Mouse (Mus musculus) bone marrow macrophage, adult 2 months (primary cell): ENCODE measurements at regions not wholly inside any gene's neighbourhood (a gene's known extent, or its start where the extent isn't known, plus 50 kb on each side); places are given as distances from the start of the nearest gene placed in this dataset.

Experiments used
- H3K27ac ChIP-seq: 2 replicates; pipeline ENCODE4 v1.5.1; 2012; ENCODE audit warnings: low read depth, low read length; ENCODE audit not compliant: insufficient read depth
- H3K4me1 ChIP-seq: 2 replicates; pipeline ENCODE4 v1.6.1; 2012; ENCODE audit warnings: low read length; ENCODE audit not compliant: control insufficient read depth, insufficient read depth
- H3K4me3 ChIP-seq: 2 replicates; pipeline ENCODE4 v1.5.1; 2012; ENCODE audit warnings: mild to moderate bottlenecking, low read length, moderate library complexity; ENCODE audit not compliant: insufficient read depth
- CTCF ChIP-seq: IDR thresholded peaks from 2 replicates; pipeline ENCODE4 v1.5.1; 2012; ENCODE audit warnings: low read depth, mild to moderate bottlenecking, low read length, moderate library complexity
- POLR2A ChIP-seq: IDR thresholded peaks from 2 replicates; pipeline ENCODE4 v1.6.1; 2012; ENCODE audit warnings: mild to moderate bottlenecking, low read depth, low read length, borderline replicate concordance

DNA sequence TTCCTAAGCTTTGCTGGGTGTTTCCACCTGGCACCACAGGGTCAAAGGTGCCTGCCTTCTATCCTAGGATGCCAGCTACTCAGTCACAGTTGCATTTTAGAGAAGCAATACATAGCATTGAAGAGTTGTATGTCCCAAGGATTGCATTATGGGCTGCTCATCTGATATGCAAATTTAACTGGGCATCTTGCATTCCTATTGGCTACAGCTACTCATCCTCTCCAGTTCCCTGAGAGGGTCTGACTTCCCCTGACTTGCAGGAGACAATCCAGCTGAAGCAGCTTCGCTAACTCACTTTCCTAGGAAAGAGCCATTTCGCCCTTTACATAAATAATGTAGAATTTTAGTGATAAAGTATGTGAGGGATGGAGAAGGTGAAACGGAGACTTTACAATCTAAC, 177.5 kb downstream of the Gm11011 start:
- H3K27ac ChIP-seq, result no peak overlapping the region
- H3K4me3 ChIP-seq, result no peak overlapping the region
- no peaks in the 10 kb centered on the region for H3K4me1 ChIP-seq
- no peak for TF ChIP-seq POLR2A
- no peak for TF ChIP-seq CTCF

DNA sequence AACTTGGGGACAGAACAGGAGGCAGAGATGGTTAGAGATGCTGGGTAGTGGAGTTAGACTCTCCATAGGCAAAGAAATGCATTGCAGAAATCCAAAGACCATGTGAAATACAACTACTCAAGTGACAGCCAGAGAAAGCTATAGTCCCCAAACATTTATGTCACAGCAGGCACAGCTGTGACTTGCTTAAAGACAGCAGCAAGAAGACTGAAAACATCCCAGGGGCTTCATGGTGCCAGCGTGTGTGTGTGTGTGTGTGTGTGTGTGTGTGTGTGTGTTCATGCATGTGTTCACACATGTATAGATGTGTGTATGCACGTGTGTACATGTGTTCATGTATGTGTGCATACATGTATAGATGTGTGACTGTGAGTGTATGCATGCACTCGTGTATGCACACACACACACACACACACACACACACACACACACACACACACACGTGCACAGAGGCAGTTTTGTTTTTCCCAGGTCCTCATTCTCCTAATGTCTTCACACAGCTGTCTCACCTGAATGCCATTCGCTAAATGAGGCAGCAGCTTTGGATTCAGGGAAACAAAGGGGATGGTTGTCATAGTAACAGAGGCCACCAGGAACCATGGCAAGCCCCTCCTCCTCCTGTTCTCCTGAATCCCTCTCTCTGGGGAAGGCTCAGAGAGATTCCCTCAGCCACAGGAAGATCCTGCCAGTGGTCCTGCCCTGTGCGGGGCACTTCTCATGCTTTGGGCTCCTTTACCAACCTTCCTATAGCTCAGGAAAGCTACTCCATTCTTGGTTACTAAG, 182.4 kb downstream of the Gm11011 start:
- Histone ChIP-seq H3K4me1 (no peaks in the 10 kb centered on the region), H3K27ac (no peak overlapping the region), H3K4me3 (no peak overlapping the region)
- TF ChIP-seq CTCF (no peak), POLR2A (no peak)

DNA sequence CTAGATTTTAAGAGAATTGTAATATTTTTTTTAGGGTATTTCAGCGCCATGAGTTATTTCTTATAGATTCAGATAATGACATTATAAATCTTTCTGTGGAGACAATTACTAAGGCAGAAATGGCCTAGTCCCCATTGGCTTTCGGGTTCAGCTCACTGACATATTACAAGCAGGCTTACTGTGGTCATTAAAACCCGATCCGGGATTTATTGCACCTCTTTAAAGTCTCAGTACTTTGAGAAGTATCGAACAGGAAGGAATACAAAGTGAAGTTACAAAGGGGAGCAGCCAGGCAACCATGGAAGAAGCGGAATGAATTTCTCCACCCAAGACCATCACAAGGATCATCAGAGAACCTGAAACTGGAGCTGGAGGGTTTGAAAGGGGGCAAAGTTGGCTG, 189.8 kb downstream of the Gm11011 start:
- no peak overlapping the region for H3K27ac ChIP-seq
- TF ChIP-seq POLR2A (no peak), CTCF (no peak)
- no peak overlapping the region for H3K4me3 ChIP-seq

GRCm38 (mm10) chr2:169397013-169397412, 190.5 kb downstream of the Gm11011 start:
- Histone ChIP-seq H3K4me1 (no peaks in the 10 kb centered on the region), H3K4me3 (no peak overlapping the region), H3K27ac (no peak overlapping the region)
- TF ChIP-seq POLR2A (no peak), CTCF (no peak)

More for the DNA sequence above, 189.8 kb downstream of the Gm11011 start:
- H3K4me1 ChIP-seq, result no peaks in the 10 kb centered on the region

GRCm38 (mm10) chr2:169396294-169396693, 191.3 kb downstream of the Gm11011 start:
- no peak overlapping the region for H3K27ac ChIP-seq
- H3K4me3 ChIP-seq, result no peak overlapping the region
- TF ChIP-seq POLR2A, result no peak
- TF ChIP-seq CTCF, result no peak
- no peaks in the 10 kb centered on the region for H3K4me1 ChIP-seq

DNA sequence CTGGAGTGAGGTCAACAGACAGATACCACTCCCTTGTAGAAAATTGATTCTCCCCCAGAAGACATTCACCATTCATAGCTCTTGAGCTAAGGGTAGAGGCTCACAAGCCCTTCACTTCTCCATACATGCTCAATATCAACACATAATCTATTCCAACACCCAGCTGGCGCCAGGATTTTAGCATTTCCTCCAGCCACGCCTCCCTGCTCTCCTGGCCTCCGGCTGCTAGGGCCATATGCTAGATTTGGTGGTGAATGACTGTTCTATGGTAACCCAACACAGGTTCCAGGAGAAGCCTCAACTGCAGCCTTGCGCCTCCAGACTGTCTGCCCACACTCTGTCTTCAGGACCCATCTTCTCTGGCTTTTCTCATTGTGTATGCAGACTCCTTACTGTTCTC, 197.9 kb downstream of the Gm11011 start:
- Histone ChIP-seq H3K4me3 (no peak overlapping the region), H3K27ac (no peak overlapping the region), H3K4me1 (no peaks in the 10 kb centered on the region)
- TF ChIP-seq CTCF (no peak), POLR2A (no peak)

DNA sequence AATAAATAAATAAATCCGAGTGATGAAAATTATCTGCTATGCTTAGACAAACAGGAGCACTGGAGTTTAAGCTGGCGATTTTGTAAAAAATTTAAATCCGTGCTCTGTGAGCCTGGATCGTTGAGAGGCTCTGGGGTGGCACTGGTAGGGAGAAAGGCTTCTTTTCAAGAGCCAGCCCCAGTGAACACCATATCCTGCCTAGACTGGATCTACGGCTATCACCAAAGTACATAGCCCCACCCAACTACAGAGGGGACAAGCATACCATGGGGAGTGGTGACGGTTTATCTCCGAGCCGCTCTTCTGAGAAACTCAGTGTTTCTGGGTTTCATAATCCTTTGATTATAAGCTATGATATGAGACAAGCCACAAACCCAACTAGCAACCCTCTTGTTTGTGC, 199.0 kb downstream of the Gm11011 start:
- H3K4me1 ChIP-seq, result no peaks in the 10 kb centered on the region
- TF ChIP-seq POLR2A (no peak), CTCF (no peak)
- H3K27ac ChIP-seq, result no peak overlapping the region
- H3K4me3 ChIP-seq, result no peak overlapping the region

DNA sequence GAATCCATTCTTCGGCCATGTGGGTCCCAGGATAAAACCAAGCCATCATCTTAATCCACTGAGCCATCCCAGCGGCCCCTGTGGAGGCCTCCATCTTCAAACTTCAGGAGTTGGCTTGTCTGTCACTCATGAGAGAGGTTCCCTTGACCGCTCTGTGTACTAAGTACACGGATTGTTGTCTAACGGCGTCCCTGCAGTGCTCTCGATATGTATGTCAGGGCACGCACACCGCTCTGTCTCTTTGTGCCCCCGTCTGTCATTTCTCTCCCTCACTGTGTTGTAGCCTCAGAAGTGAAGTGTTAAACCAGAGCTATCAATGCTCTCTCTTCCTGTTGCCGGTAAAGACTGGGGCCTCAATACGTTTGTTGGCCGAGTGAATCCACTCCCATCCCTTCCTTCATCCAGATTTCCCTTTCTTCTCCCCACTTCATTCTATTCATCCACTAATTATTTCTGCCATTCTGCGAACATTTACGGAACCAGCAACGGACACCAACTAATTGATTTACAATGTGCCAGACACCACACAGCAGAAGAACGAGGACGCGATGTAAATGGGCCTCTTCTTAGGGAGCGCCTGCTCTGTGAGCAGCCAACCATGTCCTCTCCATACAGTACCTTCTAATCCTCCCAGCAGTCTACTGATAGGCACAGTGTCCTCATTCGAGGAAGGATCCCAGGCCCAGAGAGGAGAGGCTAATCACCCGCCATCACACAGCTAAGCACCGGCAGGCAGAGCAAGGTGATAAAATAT, 199.6 kb downstream of the Gm11011 start:
- H3K27ac ChIP-seq, result no peak overlapping the region
- no peak overlapping the region for H3K4me3 ChIP-seq
- TF ChIP-seq POLR2A (no peak), CTCF (no peak)
- H3K4me1 ChIP-seq, result no peaks in the 10 kb centered on the region

- Histone ChIP-seq H3K4me3 (no peak overlapping the region), H3K27ac (no peak overlapping the region), H3K4me1 (no peaks in the 10 kb centered on the region)
- TF ChIP-seq POLR2A (no peak), CTCF (no peak)
These were observed 203.8 kb downstream of the Gm11011 start for GRCm38 (mm10) chr2:169383701-169384100.

- Histone ChIP-seq H3K4me3 (no peak overlapping the region), H3K27ac (no peak overlapping the region)
- TF ChIP-seq CTCF (no peak), POLR2A (no peak)
These were observed 214.5 kb downstream of the Gm11011 start for GRCm38 (mm10) chr2:169373069-169373468.

More at GRCm38 (mm10) chr2:169373069-169373468, 214.5 kb downstream of the Gm11011 start:
- H3K4me1 ChIP-seq, result no peaks in the 10 kb centered on the region
